Mouse (Mus musculus) liver, postnatal 0 days (tissue): ENCODE measurements around the gene Marcksl1.

Source experiments
- CTCF ChIP-seq: sonication (generic); IDR thresholded peaks from 2 replicates; pipeline ENCODE4 v1.5.1; 2016; ENCODE audit warnings: antibody characterized with exemption, low read depth
- EP300 ChIP-seq: IDR thresholded peaks from 2 replicates; pipeline ENCODE4 v1.6.1; 2016; ENCODE audit warnings: antibody characterized with exemption, low read depth, mild to moderate bottlenecking

DNA sequence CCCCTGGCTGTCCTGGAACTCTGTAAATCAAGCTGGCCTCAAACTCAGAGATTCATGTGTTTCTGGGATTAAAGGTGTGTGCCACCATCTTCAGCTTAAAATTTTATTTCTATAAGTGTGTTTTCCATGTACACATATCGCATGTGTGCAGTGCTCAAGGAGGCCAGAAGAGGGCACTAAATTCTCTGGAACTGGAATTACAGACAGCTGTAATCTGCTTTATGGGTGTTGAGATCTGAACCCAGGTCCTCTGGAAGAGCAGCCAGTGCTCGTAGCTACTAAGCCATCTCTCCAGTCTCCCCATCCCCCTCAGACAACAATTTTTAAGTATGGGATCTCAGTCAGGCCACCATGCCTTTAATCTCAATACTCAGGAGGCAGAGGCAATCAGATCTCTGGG, 35.9 kb downstream of the Marcksl1 start:
- TF ChIP-seq CTCF (peak; percentile 71), EP300 (no peak)
